Mouse (Mus musculus): ENCODE results near the gene Sorbs2.

Sorbs2 gene

DNA sequence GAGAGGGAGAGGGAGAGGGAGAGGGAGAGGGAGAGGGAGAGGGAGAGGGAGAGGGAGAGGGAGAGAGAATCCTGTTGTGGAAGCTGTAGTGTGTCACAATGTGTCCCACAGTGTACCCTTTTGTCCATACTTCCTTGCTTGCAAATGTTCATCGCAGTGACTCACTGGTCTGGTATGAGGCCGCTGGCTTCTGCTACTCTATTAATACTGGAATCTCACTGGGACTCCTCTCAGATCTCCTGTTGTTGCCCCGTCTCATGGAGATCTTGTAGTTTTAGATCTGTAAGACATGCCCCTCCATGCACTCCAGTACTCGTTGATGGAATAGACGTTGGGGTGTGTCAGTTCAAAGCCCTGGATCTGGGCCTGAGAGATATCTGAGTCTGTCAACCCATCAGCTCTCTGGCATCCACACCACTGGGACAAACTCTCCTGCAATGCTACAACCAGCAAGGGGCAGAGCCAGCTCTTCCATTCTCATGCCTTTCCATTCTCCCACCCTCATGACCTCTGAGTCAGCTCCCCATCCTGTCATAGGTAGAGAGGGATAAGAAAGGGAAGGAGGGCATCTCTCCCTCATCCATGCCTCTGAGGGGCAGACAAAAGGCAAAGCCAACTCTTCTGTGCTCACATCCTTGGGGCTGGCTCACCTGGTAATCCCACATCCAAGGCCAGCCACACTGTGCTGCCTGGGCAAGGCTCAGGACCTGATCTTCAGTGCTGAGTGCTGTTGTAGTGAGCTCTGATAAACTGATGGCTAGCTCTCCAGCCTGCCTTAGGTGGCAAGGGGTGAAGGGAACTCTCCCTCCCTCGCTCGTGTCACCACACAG lies 72.3 kb downstream of the Sorbs2 start:
- DNase-seq (ENCODE audit: low read depth, low spot score), result no peak

DNA sequence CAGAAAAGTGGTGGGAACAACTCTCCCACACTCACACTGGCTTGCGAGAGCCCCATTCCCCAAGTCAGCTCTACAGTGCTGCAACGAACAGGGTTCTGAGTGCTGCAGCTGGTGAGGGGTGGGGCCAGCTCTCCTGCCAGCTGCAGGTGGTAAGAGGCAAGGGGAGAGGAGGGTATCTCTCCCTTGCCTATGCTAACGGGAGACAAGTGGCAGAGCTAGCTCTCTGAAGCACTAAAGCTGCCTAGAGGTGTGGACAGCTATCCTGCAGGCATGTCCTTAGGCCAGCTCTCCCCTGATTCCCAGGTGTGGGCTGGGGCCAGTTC lies 72.9 kb downstream of the Sorbs2 start:
- DNase-seq (ENCODE audit: low read depth, low spot score), result no peak

DNA sequence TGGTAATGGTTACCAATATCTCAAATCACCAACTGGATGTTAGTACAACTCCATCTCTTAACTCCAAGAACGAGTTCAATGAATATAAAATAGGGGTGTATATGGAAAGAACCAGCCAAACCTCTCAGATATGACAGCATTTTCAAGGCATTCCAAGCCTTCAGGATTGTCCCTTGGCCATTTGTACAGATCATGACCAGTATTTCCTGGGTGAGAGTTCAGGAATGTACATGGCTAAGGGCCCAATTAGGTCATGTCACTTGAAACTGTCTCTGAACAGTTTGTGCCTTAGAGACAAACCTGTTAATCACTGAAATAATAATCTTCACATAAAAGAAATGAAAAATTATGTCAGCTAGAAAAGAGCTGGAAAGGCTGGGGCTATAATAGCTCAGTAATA lies 76.3 kb downstream of the Sorbs2 start:
- DNase-seq (ENCODE audit: low read depth, low spot score), result no peak

DNA sequence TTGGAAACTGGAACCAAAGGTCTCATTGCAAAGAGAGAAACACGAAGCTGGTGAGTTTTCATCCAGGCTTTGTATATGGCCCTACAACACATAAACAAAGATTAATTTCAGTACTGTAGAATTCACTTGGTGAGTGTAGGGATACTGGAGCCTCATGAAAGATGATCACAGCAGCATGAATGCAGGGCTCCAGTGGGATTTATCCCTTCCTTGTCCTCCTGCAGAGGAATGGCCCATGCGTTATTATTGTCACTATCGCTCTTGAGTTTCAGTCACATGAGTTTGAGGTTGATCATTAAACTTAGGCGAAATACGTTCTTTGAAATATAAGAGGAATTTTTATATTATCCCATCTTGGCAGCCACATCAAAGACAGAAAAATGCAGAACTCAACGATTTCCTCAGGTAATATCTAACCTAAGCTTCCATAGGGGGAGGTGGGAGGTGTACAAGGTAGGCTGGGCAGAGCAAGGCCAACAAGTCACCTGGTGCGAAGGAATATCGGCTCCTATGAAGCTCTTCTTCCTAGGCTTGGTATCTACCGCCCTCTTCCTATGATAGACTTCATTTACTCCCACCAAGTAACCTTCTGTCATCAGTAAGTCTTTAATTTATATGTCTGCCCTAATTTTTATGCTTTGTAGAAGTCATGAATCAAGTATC lies 76.9 kb downstream of the Sorbs2 start:
- no peak for DNase-seq (ENCODE audit: low read depth, low spot score)

DNA sequence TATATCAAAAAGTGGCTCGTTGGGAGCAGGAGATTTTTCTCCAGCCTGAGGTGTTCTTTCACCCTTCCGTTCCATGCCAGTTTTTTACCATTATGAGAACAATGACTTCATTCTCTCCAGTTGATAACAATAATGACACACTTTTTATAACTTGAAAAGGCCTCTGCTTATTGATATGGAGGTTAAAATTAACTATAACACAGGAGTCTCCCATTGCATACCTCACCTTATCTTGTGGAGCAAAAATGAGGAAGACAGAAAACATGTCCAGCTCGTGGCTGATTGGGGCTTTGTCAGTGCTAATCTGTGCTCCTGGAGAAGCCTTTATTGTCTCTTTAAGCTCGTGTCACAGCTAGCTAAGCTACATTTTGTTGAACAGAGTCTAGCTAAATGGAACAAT lies 77.6 kb downstream of the Sorbs2 start:
- DNase-seq (ENCODE audit: low read depth, low spot score), result no peak

DNA sequence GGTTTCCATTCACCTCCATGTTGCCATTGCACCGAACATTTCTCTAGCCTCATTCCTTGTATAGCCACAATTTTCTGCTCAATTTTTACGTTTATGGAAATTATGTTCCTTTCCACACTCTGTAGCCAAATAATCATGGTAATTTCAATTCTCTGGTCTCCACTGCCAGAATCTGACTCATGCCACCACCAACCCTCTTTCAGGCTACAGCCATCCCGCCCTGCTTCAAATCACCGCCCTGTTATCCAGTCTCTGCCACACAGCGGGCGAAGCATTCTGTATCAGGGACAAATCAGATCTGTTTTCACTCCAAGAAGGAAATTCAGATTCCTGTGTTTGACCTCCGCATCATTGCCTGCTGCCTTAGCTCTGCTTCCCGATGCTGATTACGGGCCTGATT lies 79.4 kb downstream of the Sorbs2 start:
- no peak for DNase-seq (ENCODE audit: low read depth, low spot score)

DNA sequence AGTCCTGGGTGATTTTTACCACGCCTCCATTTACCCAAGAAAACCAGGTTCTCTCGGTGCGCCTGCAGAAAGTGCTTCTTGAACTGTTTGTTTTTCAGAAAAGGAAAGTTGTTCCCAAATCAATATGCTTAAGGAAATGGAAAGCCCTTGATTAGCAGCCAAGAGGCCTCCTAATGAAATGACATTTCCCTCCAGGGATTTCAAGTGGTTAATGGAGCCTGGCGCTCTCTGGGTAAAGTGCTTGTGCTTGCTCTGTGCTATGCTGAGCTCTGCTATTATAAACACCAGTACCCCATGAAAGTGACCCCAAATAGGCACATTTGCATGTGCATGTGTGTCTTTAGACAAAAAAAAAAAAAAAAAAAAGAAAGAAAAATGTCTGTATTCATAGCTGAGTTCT lies 84.3 kb downstream of the Sorbs2 start:
- DNase-seq (ENCODE audit: low read depth, low spot score), result no peak

DNA sequence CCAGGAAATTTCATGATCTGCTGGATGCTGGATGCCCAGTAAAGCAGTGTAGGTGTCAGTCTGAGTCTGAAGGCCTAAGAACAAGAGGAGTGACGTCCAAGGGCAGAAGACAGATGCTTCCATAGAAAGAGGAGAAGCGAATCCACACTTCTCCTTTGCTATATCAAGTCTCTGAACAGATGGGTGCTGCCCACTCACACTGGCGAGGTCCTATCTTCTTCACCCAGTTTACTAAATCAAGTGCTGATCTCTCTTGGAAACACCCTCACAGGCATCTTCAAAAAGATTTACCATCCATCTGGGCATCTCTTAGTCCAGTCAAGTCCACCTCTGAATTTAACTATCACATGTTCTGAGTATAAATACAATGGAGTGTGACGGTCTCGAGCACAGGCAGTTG lies 86.1 kb downstream of the Sorbs2 start:
- DNase-seq (ENCODE audit: low read depth, low spot score), result no peak

DNA sequence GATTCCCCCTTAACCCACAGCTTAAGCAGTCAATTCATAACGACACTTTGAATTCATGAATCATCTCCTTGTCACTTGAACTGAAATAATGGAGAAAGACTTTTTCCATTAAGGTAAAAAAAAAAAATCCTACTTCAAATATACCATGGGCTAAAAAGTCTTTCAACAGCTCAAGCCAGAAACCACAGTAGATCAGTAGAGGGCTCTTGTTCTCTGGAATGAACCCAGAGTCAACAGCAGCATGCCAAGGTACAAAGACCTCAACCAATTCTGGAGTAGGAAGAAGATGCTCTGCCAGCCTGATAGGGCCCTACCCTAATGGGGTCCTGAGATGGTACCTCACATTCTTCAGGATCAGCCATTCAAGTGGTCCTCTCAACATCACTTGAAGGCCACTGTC lies 88.4 kb downstream of the Sorbs2 start:
- DNase-seq (ENCODE audit: low read depth, low spot score), result no peak

DNA sequence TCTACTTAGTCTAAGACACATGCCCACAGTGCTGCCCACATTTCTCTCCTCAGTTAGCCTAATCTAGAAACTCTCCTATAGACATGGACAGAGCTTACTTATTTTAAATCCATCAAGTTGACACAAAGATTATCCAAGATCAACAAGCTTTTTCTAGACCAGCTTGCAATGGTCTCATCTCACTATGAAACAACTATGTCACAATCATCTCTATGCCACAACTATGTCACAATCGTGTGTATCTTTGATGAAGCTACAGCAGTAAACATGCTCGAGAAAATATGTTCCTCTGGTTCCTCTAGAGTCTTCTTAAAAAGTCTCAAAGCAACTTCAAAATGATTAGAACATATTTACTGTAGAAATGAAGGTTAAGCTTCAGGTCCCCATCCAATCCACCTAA lies 89.0 kb downstream of the Sorbs2 start:
- no peak for DNase-seq (ENCODE audit: low read depth, low spot score)

DNA sequence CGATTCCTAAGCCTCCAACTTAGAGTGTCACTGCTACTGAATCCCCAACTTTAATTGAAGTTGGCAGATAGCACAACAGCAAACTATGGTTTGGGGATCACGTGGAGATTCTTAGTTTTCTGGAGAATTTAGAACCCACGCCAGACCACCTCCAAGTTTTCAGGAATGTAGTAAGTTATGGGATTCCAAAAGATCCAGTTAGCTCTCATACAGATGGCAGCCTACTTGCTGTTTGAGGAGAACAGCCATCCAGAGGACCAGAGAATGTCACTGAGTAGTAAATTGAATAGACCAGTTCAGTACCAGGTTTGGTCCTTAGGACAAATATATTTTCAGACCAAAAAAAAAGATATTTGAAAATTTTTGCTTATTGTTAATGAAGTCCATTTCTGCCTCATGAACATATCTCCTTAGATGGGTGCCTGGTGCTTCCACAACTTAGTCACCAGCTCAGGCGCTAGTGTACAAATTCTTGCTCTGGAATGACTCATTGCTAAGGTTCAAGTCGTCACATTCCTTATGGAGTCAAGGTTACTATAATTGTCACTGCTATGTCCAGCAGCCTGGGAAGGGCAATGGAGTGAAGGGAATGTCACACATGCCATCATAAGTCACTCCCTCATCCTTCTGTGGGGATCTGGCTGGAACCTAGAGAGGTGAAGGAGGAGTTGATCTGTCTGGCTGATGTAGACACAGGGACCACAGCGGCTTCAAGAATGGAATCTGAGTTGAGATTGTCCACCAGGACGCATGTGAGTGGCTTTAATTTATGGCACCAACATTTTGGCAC lies 90.2 kb downstream of the Sorbs2 start:
- DNase-seq (ENCODE audit: low read depth, low spot score), result no peak

DNA sequence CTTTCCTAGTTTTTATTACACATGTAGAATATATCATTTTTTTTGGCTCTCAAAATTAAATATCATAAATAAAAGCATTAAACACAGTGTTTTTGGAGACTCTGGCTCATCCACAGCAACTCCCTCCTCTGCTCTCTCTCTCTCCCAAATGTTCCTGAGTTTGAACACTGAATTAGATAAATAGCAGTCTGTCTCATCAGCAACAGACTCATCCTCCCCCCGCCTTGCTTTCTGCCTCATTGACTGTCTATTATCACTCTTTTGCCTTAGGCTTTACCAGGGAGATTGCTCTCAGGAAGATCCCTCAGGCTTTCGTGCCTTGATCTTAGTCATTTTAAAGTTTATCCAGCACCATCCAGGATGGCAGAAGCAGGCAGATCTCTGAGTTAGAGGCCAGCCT lies 91.3 kb downstream of the Sorbs2 start:
- DNase-seq (ENCODE audit: low read depth, low spot score), result no peak

DNA sequence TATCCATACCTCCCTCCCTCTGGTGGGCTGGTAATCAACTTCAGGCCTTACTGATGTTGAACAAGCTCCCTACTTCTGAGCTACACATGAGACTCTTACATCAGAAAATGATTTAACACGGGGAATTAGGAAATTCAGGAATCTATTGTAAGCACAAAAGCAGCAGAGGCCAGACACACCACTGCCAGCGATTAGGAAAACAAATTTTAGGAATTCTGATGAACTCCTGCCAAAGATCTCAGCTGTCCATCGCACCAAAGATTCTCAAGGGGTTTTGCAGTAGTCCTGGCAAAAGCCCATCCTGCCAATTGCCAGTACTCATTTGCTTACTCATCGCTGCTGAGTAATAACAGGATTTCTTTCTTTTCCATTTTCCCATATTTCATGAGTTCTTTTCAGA lies 94.4 kb downstream of the Sorbs2 start:
- no peak for DNase-seq (ENCODE audit: low read depth, low spot score)

DNA sequence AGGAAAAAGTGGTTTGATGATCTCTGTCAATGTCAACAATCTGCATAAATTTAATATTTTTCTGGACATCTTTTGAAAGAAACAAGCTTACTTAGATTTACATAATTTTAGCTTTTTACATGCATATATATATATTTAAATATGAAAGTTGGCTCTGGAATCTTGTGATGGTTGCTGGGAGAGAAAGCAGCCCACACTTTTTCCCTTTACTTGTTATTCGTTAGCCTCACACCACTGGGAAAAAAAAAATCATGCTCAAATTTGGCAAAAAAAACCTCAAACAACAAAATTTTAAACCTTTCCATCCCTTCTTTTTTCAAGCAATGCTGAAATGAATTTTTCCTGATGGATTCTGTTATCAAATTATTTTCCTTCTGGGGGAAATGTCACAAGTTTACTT lies 97.8 kb downstream of the Sorbs2 start:
- no peak for DNase-seq (ENCODE audit: low read depth, low spot score)

DNA sequence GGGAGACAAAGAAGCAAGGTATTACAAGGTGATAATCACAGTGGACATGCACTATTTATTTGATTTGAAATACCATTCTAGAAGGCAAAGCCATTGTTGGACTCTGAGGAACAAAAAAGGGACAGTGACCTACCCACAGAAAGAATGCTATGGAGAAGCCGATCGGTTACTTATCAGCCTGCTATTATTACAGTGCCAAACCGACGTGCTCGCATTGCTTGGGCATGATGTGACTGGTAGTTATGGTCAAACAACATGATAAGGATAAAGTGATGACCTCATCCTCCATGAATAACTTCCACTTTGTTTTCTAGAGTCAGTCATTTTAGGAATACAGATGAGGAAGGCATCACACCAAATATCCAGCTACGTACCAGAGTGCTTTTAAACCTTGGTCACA lies 99.4 kb downstream of the Sorbs2 start:
- no peak for DNase-seq (ENCODE audit: low read depth, low spot score)

DNA sequence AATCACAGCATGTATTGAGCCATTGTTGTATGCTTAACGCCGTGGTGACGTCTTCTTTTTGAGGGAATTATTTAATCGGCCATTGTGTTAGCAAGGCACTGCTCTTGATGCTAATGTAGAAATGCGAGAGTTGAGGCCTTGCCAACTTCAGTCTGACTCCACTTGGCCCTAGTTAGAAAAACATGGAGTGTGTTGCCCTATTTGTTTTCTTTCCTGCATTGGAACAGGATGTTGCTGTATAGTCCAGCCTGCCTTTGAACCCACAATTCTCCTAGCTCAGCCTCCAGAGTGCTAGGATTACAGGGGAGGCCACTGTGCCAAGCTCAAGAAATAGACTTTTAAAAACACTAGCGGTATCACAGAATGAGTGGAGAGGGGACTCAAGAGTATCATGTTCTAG lies 100.8 kb downstream of the Sorbs2 start:
- no peak for DNase-seq (ENCODE audit: low read depth, low spot score)

DNA sequence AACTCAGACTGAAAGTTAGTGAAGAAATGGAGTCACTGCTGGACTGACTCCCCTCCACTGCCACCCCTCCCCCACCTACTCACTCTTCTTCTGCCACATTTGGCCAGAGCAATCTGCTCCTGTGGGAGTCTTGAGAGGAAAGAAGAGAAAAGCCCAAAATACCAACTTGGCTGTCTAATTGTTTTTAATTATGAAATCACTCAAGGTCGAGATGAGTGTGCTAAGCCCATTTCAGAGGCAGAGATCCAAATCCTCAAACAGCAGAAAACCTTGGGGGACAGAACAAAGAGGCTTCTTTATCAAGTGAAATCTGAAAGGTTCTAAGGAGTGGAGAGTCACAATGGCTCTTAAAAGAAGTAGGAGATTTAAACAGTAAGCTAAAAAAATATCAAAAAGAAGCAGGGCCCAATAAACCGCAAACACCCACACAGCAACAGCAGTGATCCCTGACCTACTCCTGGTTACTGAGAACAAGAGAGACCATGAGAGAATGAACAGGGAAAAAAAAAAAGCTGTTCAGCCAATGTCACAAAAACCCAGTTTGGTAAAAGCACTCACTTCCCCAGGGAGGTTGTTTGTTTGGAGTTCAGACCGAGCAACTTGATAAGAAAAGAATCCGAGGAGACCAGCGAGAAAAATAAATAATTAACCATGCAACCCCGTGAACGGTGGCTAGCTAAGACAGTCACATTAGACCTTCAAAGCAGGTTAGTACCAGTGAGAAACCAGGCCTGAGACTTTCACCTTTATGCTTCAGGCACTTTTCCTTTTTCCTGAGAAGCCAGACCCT lies 103.0 kb downstream of the Sorbs2 start:
- no peak for DNase-seq (ENCODE audit: low read depth, low spot score)

DNA sequence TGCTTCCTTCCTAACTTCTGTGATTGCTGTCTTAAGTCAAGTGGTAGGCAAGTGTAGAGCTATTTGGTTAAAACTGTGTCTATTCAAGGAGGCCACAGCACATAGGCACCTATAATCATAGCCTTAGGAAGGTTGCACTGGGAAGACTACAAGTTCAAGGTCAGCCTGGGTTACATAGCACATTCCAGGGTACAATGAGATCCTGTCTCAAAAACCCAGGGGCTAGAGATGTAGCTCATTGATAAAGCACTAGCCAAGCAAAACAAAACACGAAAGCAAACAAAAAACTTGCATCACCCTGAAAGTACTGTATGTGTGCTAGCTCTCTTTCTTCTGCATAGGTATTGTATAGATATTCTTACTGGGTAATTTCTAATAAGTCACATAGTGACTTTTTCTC lies 103.7 kb downstream of the Sorbs2 start:
- DNase-seq (ENCODE audit: low read depth, low spot score), result no peak

DNA sequence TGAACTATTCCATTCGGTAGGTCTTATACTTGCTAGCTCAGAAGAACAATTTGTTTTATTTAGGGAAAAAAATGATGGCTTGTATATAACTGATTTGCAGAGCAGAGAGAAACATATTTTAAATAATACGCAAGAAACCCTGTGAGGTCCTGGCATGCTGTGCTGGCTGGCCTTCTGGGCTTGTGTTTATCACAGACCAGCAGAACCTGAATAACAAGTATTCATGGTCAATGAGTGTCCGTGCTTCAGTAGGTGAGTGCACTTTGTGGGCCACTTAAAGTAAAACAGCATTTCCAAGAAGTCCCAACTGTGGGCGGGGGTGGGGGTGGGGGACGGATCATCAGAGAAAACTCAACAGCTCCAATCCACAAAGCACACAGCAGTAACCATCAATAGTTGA lies 107.0 kb downstream of the Sorbs2 start:
- DNase-seq (ENCODE audit: low read depth, low spot score), result no peak

DNA sequence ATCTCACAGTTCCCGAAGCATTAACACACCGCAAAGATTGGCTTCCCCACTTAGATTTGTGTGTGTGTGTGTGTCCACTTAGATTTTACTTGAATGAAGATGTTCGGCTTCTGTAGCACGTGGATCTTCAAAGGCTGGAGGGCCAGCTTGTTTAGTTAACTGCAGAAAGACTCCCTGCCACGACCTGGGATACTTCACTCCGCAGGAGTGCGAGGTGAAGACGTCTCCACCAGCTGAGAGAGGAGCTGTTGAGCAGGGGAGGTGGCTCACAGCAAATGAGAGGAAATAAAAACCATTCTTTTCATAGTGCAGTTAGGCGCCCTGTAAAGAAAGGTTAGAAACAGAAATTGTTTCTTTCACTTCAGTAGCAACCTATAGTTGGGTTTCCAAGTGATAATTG lies 107.5 kb downstream of the Sorbs2 start:
- DNase-seq (ENCODE audit: low read depth, low spot score), result no peak

DNA sequence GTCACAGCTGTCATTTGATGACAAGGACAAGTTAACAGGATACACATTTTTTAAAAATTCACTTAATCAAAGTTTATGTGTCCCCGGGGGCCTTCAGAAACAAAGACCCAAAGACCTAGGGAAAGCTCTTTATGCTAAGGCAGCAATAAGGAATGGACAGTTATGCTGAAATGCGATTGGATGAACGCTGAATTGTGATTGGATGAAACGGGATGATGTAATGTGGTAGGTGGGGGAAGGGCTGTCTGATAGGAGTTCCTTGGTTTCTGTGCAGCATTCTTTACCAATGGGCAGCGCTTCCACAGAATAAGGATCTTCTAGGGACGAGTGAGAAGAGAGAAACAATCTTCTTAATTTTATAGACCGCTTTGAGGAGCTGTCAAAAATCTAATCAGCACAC lies 108.0 kb downstream of the Sorbs2 start:
- DNase-seq (ENCODE audit: low read depth, low spot score), result peak; percentile 72

DNA sequence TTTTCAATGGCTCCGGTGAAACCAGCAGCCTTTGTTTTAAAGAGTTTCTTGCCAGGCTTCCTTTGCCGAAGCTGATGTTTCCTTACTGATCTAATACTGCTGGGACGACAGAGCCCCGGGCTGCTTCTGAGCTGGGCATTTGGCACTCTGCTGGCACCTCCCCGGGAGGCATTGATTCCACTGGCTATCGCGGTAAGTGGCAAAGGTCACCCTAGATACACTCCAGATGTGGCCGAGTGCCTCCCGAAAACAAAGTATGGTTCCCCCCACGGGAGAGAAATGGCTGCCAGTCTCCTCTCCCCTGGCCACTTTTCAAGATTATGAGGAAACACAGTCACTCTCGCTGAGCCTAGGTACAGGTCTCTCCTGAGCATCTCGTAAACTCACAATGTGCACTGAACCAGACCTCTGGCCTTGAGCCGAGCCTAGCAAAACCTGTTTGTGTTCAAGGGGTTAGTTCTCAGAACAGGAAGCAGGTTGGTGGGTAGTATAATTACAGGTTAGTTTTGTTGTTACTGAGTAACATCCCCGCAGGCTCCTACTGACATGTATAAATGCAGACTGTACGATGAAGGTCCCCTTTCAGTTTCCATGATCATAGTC lies 114.1 kb downstream of the Sorbs2 start:
- no peak for DNase-seq (ENCODE audit: low read depth, low spot score)
